Mouse (Mus musculus) spleen, postnatal 4 days (tissue): ENCODE measurements around the gene Tep1.

Source experiments
- DNase-seq, 2 experiments: peaks; one replicate each; pipeline ENCODE4 v3.0.0; 2022; ENCODE audit warnings: low spot score in 2 of 2

The Tep1 gene

DNA sequence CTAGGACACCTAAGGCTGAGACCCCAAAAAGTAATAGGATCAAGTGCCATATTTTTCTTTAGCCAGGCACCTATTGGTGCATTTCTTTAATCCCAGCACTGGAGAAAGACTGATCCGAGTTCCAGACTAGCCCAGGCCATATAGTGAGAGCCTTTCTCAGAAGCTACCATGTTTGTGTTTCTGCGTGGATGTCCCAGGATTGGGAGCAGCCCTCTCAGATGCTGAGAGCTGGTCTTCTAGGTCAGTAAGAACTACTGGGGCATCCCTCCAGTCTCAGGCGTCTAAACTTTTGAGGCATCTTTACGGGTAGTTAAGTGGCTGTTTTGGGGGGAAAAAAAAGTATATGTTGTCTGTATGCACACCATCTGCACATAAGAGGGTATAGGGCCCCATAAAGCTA, 74.4 kb downstream of the Tep1 start:
- DNase-seq = no peak

DNA sequence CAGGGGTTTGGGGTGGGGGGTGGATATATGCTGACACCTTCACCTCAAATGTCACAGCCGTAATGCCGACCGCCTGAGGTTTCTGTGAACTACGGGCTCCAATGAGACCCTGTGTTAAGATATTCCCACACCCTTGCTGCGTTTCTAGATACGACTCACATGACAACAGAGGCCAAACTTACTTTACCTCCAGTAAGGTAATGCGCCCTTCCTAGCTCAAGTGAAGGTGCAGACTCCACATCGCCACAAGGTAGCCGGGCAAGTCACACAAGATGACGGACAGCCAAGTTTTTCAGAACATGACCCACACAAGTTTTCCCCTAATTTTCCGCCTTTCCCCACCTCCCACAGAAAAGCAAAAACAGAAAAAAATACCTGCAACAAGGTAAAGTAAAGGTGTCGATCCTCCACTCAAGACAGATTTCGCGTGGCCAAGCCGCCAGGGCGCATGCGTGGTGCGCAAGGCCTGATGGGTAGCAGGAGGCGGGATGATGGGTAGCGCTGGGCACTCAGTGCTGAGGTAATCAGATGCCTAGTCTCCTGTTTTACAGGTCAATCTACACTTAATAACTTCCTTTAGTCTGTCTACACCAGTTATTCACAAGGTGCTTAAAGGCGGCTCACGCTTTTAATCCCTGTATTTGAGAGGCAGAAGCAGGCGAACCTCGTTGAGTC, 75.0 kb downstream of the Tep1 start:
- no peak for DNase-seq

DNA sequence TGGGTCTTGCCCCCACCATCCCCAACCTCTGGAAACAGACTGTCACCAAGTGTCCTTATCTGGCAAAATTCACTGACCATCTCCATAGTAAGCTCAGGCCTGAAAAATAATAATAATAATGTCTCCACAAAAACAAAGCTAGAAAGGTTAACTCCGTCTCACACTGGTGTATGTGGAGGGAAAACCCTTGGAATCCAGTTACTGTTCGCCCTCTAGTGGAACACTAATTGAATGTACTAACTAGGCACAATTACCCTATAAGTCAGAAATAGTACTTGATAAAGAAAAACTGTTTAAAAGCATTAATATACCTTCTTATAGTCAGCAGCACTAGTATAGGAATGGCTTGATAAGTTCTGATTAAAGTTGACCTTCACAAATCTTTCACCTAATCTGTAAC, 82.2 kb downstream of the Tep1 start:
- no peak for DNase-seq

DNA sequence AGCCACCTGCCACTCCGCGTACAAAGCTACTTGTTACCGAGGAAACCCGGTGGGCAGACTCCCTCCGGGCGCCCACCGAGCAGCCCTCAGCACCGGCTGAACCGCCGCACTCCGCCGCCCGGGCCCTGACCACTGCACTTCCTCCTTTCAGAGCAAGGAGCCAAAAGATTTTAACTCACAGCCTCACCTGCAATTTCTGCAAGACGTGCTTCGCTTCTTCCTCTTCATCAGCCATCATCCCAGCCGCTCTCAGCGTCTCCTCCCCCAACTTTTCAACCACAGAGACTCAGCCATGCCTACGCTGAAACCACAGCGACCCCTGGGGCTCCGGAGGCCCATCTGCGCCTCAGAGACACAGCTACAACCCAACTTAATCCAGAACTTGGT, 85.1 kb downstream of the Tep1 start, which contains the start of gene Ttc5:
Gene Ttc5 (minus strand): TSS at position 269 of the 387 bp plus-strand sequence.
- DNase-seq = peak; percentile 94 to 98

DNA sequence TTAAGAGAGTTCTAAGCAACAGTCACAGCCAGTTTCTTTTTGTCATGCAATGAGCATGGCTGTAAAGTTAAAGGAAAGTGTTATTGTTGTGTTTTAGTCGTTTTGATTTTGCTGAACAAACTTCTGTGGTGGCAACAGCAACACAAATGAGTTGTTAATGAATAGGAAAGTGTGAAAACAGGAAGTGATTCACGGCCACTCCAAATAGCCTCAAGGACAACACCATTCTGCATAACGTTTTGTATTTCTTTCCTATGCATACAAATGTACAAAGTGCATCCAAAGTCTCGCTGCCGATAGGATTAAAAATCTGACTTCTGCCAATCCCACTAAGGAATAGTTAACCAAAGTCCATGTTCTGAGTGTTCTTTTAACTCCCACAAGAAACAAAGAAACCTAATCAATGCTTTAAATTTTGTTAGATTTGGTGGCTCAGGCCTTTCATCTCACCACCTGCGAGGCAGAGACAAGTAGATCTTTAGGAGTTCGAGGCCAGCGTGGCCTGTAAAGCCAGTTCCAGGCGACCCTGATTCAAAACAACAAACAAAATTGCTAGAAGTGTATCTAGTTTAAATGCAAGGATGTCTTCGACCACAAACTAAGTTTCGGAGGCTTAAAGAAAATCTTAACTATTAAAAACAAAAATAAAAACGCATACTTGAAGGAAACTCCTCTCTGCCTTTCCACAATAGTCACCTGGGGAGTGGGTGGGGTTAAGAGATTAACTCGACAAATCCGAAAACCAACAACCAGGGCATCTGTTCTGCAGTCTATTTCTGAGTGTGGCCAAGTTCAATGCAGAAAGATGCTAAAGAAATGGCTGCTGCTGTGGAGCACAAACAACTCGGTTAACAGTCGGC, 85.7 kb downstream of the Tep1 start:
- no peak for DNase-seq

DNA sequence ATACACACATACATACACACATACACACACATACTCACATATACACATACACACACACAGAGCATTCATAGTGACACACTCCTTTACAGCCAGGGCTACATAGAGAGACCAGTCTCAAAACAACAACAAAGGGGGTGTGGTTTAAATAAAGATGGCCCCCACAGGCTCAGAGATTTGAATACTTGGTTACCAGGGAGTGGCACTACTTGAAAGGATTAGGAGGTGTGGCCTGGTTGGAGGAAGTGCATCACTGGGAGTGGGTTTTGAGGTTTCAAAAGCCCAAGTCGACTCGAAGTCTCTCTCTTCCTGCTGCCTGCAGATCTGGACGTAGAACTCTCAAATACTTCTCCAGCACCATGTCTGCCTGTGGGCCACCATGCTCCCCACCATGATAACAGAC, 88.2 kb downstream of the Tep1 start:
- DNase-seq = no peak
